Mouse (Mus musculus) midbrain, embryonic 14.5 days (tissue): Measurements from ENCODE around the gene Sf1. TPM values are rescaled to one million over a fixed set of nuclear protein-coding genes. Genes with fewer than 3 reads are reported as not detected.

Source experiments
- ATAC-seq: fragments of 200-750 bp; cut with Nextera tagmentation; 2 replicates; pipeline ENCODE4 v1.8.0; 2017; ENCODE audit warnings: moderate number of reproducible peaks, moderate library complexity; ENCODE audit not compliant: low FRiP score, low TSS enrichment
- DNase-seq: peaks from one replicate; pipeline ENCODE4 v3.0.0-alpha.2; 2015
- H3K27ac ChIP-seq: fragments of 300-500 bp; sonication (generic); replicated peaks from 2 replicates; pipeline ENCODE4 v1.5.1; 2014; ENCODE audit warnings: mild to moderate bottlenecking, low read depth, low read length, moderate library complexity
- H3K27me3 ChIP-seq: fragments of 300-500 bp; sonication (generic); 2 replicates; pipeline ENCODE4 v1.6.1; 2014; ENCODE audit warnings: low read length, control low read depth, mixed read lengths; ENCODE audit not compliant: control insufficient read depth, insufficient read depth
- H3K36me3 ChIP-seq: fragments of 300-500 bp; sonication (generic); 2 replicates; pipeline ENCODE4 v1.6.1; 2014; ENCODE audit warnings: low read length, control low read depth; ENCODE audit not compliant: control insufficient read depth, insufficient read depth
- H3K4me1 ChIP-seq: fragments of 300-500 bp; sonication (generic); 2 replicates; pipeline ENCODE4 v1.6.1; 2014; ENCODE audit warnings: mild to moderate bottlenecking, antibody characterized with exemption, low read length, control low read depth; ENCODE audit not compliant: control insufficient read depth, insufficient read depth
- H3K4me2 ChIP-seq: fragments of 300-500 bp; sonication (generic); 2 replicates; pipeline ENCODE4 v1.6.1; 2014; ENCODE audit warnings: mild to moderate bottlenecking, low read length, moderate library complexity
- H3K4me3 ChIP-seq: fragments of 300-500 bp; sonication (generic); replicated peaks from 2 replicates; pipeline ENCODE4 v1.5.1; 2014; ENCODE audit warnings: low read depth, low read length
- H3K9ac ChIP-seq: fragments of 300-500 bp; sonication (generic); replicated peaks from 2 replicates; pipeline ENCODE4 v1.6.1; 2014; ENCODE audit warnings: mild to moderate bottlenecking, low read length, moderate library complexity
- H3K9me3 ChIP-seq: fragments of 300-500 bp; sonication (generic); 2 replicates; pipeline ENCODE4 v1.6.1; 2016; ENCODE audit warnings: low read length, control low read depth, mixed read lengths; ENCODE audit not compliant: control insufficient read depth
- WGBS: fragments of 180-500 bp; shearing (Covaris S2); extraction: QIAGEN DNeasy Blood & Tissue Kit; methylation state at CpG from one replicate; pipeline ENCODE4 v1.1.7; 2014; 5-methylcytosine and 5-hydroxymethylcytosine counted together
- polyA plus RNA-seq: library from polyadenylated mRNA; unstranded; fragments of >200 nt; fragmentation: Nextera tagmentation; extraction: Ambion mirVana; gene quantifications from 2 replicates; pipeline ENCODE4 v1.2.1, GENCODE M21; 2014

The Sf1 gene
- polyA plus RNA-seq, 1 experiment from 2014 or later, result 125 TPM

DNA sequence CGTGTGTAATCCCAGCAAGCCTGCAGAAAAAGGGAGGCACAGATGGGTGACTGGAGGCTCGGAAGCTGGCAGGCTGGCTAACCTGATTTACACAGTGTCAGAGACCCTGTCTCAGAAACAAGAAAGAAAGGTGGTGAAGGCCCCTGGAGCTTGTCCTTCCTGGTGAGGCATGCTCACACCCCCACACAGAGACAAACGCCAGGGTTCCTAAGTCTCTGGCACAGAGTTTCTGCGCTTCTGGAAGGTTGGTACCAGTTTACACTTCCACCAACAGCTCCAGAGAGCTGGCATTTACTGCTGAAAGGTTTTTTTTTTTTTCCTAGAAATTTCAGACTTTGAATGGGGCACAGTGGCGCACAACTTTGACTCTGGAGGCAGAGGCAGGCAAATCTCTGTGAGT, 32.7 kb downstream of the Sf1 start:
- H3K36me3 ChIP-seq, result no peaks in the 10 kb centered on the region
- 89% methylated on average over 5 of the region's 5 CpGs for whole genome bisulfite sequencing
- no peak overlapping the region for H3K4me3 ChIP-seq
- no peak for ATAC-seq
- H3K9me3 ChIP-seq, result no peaks in the 10 kb centered on the region
- H3K27ac ChIP-seq, result no peak overlapping the region
- H3K4me2 ChIP-seq, result no peak overlapping the region
- H3K27me3 ChIP-seq, result peaks cover 11% of the 10 kb centered on the region; the same call in 1 of the 2 replicates
- no peak for DNase-seq
- H3K9ac ChIP-seq, result no peak overlapping the region
- H3K4me1 ChIP-seq, result peaks cover 19% of the 10 kb centered on the region

- peak overlapping the region; percentile 99; the same call in 1 of the 2 replicates for H3K4me2 ChIP-seq
- DNase-seq, result no peak
- ATAC-seq, result no peak
- H3K27ac ChIP-seq, result no peak overlapping the region
- H3K27me3 ChIP-seq, result peaks cover 12% of the 10 kb centered on the region; the same call in 1 of the 2 replicates
- no peaks in the 10 kb centered on the region for H3K36me3 ChIP-seq
- H3K4me1 ChIP-seq, result peaks cover 27% of the 10 kb centered on the region
- H3K9ac ChIP-seq, result no peak overlapping the region
- no peak overlapping the region for H3K4me3 ChIP-seq
- 85% methylated on average over 22 of the region's 22 CpGs for WGBS
- no peaks in the 10 kb centered on the region for H3K9me3 ChIP-seq
These were observed 34.2 kb downstream of the Sf1 start for GRCm38 (mm10) chr19:6397582-6398249.

DNA sequence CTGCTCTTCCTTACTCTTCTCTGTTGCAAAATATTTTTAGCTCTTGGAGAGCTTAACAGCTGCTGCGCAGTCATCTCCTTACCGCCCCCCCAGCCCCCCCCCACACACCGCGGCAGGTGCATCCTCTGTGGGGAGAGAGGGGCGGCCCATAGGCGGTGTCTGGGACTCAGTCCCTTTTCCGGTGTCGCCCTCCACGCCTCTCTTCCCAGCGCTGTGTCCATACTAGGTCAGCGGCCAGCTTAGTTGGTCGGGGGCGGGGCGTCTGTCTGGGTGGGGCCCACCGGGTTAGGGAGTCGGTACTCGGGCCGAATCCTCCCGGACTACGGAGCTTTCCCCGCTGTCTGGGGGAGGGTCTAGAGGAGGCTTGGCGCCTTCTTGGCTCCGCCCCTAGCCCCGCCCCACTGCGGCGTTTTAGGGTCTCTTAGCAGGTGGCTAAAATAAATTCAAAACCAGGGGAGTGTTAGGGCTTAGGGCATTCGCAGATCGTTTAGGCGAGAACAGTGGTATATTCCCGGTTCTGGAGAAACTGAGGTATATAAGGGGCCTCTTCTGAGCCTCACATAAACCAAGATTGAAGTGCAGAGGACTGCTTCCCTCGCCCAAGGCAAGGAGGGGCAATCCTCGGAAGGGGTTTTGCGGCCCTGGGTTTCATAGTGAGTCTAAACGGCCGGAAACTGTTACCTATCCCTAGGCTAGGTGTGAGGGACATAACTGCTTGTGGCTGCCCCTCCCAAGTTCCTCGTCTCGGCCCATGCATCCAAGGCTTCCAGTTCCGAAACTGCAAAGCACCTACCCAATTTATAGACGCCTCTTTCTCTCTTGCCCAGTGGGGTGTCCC, 35.2 kb downstream of the Sf1 start:
- H3K9me3 ChIP-seq, result no peaks in the 10 kb centered on the region
- peak; percentile 55 for ATAC-seq
- H3K27ac ChIP-seq, result peak overlapping the region; percentile 70; the same call in 1 of the 2 replicates
- H3K4me1 ChIP-seq, result peaks cover 27% of the 10 kb centered on the region
- peak overlapping the region; percentile 71 for H3K9ac ChIP-seq
- under 1% methylated on average over 39 of the region's 39 CpGs for WGBS
- H3K36me3 ChIP-seq, result no peaks in the 10 kb centered on the region
- H3K4me2 ChIP-seq, result peak overlapping the region; percentile 99
- peak overlapping the region; percentile 61 for H3K4me3 ChIP-seq
- H3K27me3 ChIP-seq, result peaks cover 12% of the 10 kb centered on the region; the same call in 1 of the 2 replicates
- DNase-seq, result peak; percentile 82

DNA sequence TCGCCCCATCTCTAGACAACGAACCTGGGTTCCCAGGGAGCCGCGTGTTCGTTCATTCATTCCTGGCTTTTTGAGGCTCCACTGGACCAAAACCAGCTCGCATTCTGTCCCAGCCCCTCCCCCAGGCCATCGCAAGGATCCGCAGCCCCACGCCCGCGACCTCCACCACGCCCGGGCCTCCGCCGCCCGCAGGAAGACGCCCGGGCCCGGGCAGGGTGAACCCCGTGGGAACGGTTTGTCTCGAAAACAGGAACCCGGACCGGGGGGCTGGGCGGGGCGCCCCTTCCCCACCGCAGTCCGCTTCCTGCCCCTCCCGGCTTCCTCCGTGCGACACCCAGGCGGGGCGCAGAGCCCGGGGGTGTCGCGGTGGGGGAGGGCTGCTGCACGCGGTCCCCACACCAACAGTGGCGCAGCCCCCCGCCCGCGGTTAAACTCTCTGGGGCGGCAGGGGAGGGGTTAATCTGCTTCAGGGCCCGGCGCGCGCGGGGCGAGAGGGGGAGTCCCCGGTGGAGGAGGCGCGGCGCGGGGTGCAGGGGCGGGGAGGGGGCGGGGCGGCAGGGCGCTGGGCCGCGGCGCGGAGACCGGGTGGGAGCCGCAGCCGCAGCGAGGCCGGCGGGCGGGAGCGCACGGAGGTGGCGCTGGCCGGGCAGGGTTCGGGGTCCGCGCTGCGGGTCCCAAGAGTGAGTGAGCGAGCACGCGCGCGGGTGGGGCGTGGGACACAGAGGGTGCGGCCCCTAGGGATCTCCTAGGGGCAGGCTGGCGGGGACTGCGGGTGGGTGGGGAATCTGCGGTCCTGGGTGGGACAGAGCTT, 36.0 kb downstream of the Sf1 start, which contains the start of gene Rasgrp2:
Gene Rasgrp2, plus strand, starts transcription at position 56 of the 811 bp plus-strand sequence.
- WGBS, result under 1% methylated on average over 71 of the region's 87 CpGs
- DNase-seq (peak; percentile 78), ATAC-seq (peak; percentile 43; the same call in 1 of the 2 replicates)
- Histone ChIP-seq H3K9me3 (no peaks in the 10 kb centered on the region), H3K4me2 (peak within 1 kb of the TSS; percentile 99), H3K36me3 (no peaks in the 10 kb centered on the region), H3K4me3 (peak within 1 kb of the TSS; percentile 61), H3K27ac (peak within 1 kb of the TSS; percentile 70), H3K9ac (peak within 1 kb of the TSS; percentile 71), H3K27me3 (peaks cover 12% of the 10 kb centered on the region; the same call in 1 of the 2 replicates), H3K4me1 (peaks cover 27% of the 10 kb centered on the region)

DNA sequence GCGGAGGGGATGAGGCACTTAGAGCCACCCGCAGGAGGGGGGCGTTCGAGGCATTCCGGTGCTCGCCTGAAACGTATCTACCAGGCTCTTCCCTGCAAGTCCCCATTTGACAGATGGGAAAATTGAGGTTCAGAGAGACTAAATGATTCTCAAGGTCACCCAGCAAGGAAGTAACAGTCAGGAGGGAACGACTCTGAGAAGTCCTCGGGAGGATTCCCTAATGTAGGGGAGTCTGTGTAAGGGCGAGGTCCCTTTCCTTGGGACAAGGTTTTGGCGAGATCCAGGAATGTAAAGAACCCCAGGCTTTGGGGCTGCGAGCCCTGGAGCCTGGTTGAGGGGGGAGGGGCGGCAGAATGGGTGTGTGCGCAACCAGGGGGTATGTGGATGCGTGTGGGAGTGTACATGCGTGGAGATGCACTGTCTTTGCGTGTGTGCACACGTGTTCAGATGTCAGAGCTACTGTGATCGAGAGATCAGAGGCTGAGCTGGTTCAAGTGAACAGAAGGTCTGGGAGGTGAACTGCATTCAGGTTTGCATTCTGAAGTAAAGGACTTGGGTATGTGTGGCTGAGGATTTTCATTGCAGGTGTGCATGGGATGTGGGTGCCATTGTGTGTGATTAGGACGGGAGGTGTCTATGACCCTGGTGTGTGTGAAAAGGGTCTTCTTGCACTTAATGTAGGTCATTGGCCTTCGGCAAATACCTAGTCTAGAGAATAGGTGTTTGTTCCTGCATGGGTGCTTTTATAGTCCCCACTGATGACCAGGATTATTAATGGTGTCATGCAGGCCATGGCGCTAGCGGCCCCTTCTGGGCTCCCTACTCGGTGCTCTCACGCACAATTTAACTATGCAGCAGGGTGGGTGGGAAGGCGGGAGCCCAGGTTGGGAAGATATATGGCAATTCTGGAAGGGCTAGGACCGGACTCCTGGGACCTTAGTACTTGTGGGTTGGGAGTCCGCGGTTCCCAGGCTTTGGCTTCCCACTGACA, 36.9 kb downstream of the Sf1 start:
- Histone ChIP-seq H3K27ac (0 out of 2 replicates have a peak overlapping the region, but pooled peaks have one; percentile 70), H3K9me3 (no peaks in the 10 kb centered on the region), H3K4me2 (peak overlapping the region; percentile 99), H3K4me3 (peak overlapping the region; percentile 61), H3K4me1 (peaks cover 27% of the 10 kb centered on the region), H3K36me3 (no peaks in the 10 kb centered on the region), H3K27me3 (peaks cover 12% of the 10 kb centered on the region; the same call in 1 of the 2 replicates), H3K9ac (peak overlapping the region; percentile 71)
- WGBS, result 3% methylated on average over 29 of the region's 29 CpGs
- ATAC-seq (no peak), DNase-seq (peak; percentile 35)

DNA sequence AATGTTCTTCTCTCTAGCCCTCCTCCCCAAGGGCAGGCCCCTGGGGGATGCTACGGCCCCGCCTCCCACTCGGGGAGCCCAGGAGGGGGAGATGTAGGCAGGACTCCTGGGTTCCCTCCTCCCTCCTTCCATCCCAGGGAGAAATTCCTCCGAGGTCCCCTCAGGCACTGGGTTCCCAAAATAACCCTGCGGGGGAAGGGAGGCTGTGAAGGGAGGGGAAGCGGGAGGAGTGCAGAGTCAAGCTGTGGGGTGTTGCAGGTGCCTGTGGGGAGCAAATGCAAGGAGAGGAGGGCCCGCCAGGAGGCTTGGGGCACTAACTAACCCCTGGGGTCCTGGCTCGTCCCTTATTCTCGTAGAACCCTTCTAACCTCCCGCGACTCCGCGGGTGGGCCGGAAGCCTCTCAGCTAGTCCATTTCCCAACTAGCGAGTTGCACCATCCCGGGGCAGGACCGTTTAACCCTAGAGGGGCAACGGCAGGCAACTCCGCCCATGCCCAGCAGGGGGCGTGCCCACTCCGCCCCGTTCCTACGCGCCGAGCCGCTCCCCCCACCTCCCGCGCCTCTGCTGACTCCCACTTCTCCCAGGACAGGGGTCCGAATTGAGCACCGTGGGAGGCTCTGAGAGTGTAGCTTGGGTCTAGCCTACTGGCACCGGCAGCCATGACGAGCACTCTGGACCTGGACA, 37.8 kb downstream of the Sf1 start:
- Histone ChIP-seq H3K36me3 (no peaks in the 10 kb centered on the region), H3K4me3 (peak overlapping the region; percentile 16), H3K27me3 (peaks cover 12% of the 10 kb centered on the region; the same call in 1 of the 2 replicates), H3K27ac (no peak overlapping the region), H3K4me1 (peaks cover 27% of the 10 kb centered on the region), H3K4me2 (peak overlapping the region; percentile 99), H3K9ac (0 out of 2 replicates have a peak overlapping the region, but pooled peaks have one; percentile 14), H3K9me3 (no peaks in the 10 kb centered on the region)
- DNase-seq, result peak; percentile 74
- ATAC-seq, result 0 out of 2 replicates have a peak, but pooled peaks have one; percentile 16
- under 1% methylated on average over 32 of the region's 32 CpGs for WGBS

DNA sequence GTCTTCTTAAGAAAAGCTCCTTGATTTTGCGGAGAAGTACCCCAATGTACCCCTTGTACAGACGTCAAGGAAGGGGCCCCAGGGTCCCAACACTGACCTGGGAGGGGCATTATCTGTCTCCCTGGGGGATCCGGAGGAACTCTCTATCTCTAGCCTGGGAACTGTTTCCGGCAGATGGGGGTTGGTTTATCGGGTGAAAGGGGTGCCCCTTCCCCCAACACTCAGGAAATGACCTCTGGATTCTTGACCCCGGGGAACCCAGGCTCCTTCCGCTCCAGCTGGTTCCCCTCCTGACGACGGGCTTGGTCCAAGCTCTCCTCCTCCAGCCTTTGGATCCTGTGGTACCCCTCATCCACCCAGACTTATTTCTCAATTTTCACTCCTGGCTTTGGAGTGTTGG, 38.5 kb downstream of the Sf1 start:
- 20% methylated on average over 9 of the region's 9 CpGs for WGBS
- H3K4me3 ChIP-seq, result peak overlapping the region; percentile 16; the same call in 1 of the 2 replicates
- H3K9me3 ChIP-seq, result no peaks in the 10 kb centered on the region
- peak overlapping the region; percentile 99 for H3K4me2 ChIP-seq
- no peak overlapping the region for H3K27ac ChIP-seq
- no peaks in the 10 kb centered on the region for H3K36me3 ChIP-seq
- peaks cover 27% of the 10 kb centered on the region for H3K4me1 ChIP-seq
- no peak for ATAC-seq
- H3K9ac ChIP-seq, result no peak overlapping the region
- H3K27me3 ChIP-seq, result peaks cover 12% of the 10 kb centered on the region; the same call in 1 of the 2 replicates
- no peak for DNase-seq
